Comparison of ENCODE assay signal across 13 mouse cellular contexts in genomic region chr12:88819335-88819709, GRCm38 (mm10).
DNase-seq lines count a peak whose midpoint lies in the region; ATAC-seq and TF ChIP-seq lines count a peak whose summit lies in the region.
"Had no signal": no experiment of that assay in that cellular context is flagged by ENCODE, and none has a peak within 500 bp of the region (broad histone marks: within the 10 kb centered on the region; RNA-seq: fewer than 3 reads in every experiment).

No protein-coding gene starts in this region.

- 70% methylated on average over 5 of the region's 5 CpGs for WGBS in hindbrain, embryonic 13.5 days
- WGBS in hindbrain, postnatal 0 days = 67% methylated on average over 5 of the region's 5 CpGs
- WGBS in lung, postnatal 0 days = 64% methylated on average over 5 of the region's 5 CpGs
- WGBS in olfactory bulb, adult 2 months = 52% methylated on average over 5 of the region's 5 CpGs

- H3K9ac ChIP-seq in hindbrain, embryonic 13.5 days = 0 out of 2 replicates have a peak overlapping the region, but pooled peaks have one; percentile 8
- H3K9ac ChIP-seq in hindbrain, postnatal 0 days (replicated peaks; ENCODE audit: low read length) = no peak overlapping the region
- H3K9ac ChIP-seq in lung, postnatal 0 days (replicated peaks; ENCODE audit: low read depth) = no peak overlapping the region
- H3K9ac ChIP-seq: forebrain, postnatal 0 days; midbrain, embryonic 12.5 days had no signal

- ATAC-seq in hindbrain, embryonic 13.5 days (ENCODE audit: low FRiP score) = 0 out of 2 replicates have a peak, but pooled peaks have one; percentile 39
- no peak for ATAC-seq in hindbrain, postnatal 0 days
- no peak for ATAC-seq in lung, postnatal 0 days
- ATAC-seq: forebrain, postnatal 0 days had no signal

- H3K4me3 ChIP-seq in gastrocnemius, adult 2 months = no peak overlapping the region
- H3K4me3 ChIP-seq in hindbrain, embryonic 13.5 days = no peak overlapping the region
- H3K4me3 ChIP-seq in hindbrain, postnatal 0 days (ENCODE audit: low read length) = no peak overlapping the region
- no peak overlapping the region for H3K4me3 ChIP-seq in lung, postnatal 0 days (ENCODE audit: low read depth, low read length)
- H3K4me3 ChIP-seq in olfactory bulb, adult 2 months (ENCODE audit: insufficient read depth, low read depth, low read length) = no peak overlapping the region
- H3K4me3 ChIP-seq: midbrain, embryonic 12.5 days had no signal

- H3K4me1 ChIP-seq in hindbrain, embryonic 13.5 days (replicated peaks) = peaks cover 23% of the 10 kb centered on the region
- peaks cover 7% of the 10 kb centered on the region; the same call in 1 of the 2 replicates for H3K4me1 ChIP-seq in hindbrain, postnatal 0 days (ENCODE audit: insufficient read depth, low read length)
- H3K4me1 ChIP-seq in lung, postnatal 0 days (ENCODE audit: insufficient read depth, low read depth, low read length) = no peaks in the 10 kb centered on the region
- H3K4me1 ChIP-seq in olfactory bulb, adult 2 months (ENCODE audit: control insufficient read depth, insufficient read depth, low read length) = peaks cover 10% of the 10 kb centered on the region

- no peaks in the 10 kb centered on the region for H3K9me3 ChIP-seq in hindbrain, embryonic 13.5 days
- no peaks in the 10 kb centered on the region for H3K9me3 ChIP-seq in hindbrain, postnatal 0 days (ENCODE audit: low read length)
- no peaks in the 10 kb centered on the region for H3K9me3 ChIP-seq in lung, postnatal 0 days (ENCODE audit: low read length)
- H3K9me3 ChIP-seq: midbrain, embryonic 12.5 days had no signal

- no peak for TF ChIP-seq CTCF in gastrocnemius, adult 2 months (IDR thresholded peaks at IDR 0.05)
- no peak for TF ChIP-seq CTCF in hindbrain, postnatal 0 days (IDR thresholded peaks at IDR 0.05; ENCODE audit: low read depth)
- no peak for TF ChIP-seq CTCF in lung, postnatal 0 days (IDR thresholded peaks at IDR 0.05)
- TF ChIP-seq CTCF in olfactory bulb, adult 2 months (IDR thresholded peaks at IDR 0.05; ENCODE audit: insufficient read depth, low read depth, low read length) = no peak

- no peak for DNase-seq in gastrocnemius, adult 2 months
- DNase-seq in gastrocnemius, postnatal 25 days = no peak
- no peak for DNase-seq in hindbrain, postnatal 0 days (ENCODE audit: low spot score)
- peak; percentile 5 for DNase-seq in lung, postnatal 0 days (ENCODE audit: low spot score)
- no peak for DNase-seq in lung, adult 18-20 months
- no peak for DNase-seq in adrenal gland, postnatal 14 days
- DNase-seq: forebrain, postnatal 0 days; layer of hippocampus, postnatal 36 days; lung, adult 2 months; thymus, postnatal 25 days had no signal

- H3K27ac ChIP-seq in gastrocnemius, adult 2 months = peak overlapping the region; percentile 5; the same call in 1 of the 2 replicates
- H3K27ac ChIP-seq in hindbrain, embryonic 13.5 days = no peak overlapping the region
- no peak overlapping the region for H3K27ac ChIP-seq in hindbrain, postnatal 0 days
- H3K27ac ChIP-seq in lung, postnatal 0 days (ENCODE audit: low read length) = no peak overlapping the region
- 0 out of 2 replicates have a peak overlapping the region, but pooled peaks have one; percentile 17 for H3K27ac ChIP-seq in olfactory bulb, adult 2 months (ENCODE audit: insufficient read depth, low read depth, low read length)
- H3K27ac ChIP-seq: midbrain, embryonic 12.5 days had no signal

- TF ChIP-seq EP300 in lung, postnatal 0 days (IDR thresholded peaks at IDR 0.05) = no peak

- H3K4me2 ChIP-seq in hindbrain, embryonic 13.5 days = no peak overlapping the region
- no peak overlapping the region for H3K4me2 ChIP-seq in hindbrain, postnatal 0 days (ENCODE audit: low read depth, low read length)
- no peak overlapping the region for H3K4me2 ChIP-seq in lung, postnatal 0 days (replicated peaks; ENCODE audit: low read depth, low read length)
- H3K4me2 ChIP-seq: midbrain, embryonic 12.5 days had no signal

- intact Hi-C loops in gastrocnemius, adult 2 months (cut with DNase I) = no loop called here

- no peaks in the 10 kb centered on the region for H3K27me3 ChIP-seq in hindbrain, embryonic 13.5 days
- H3K27me3 ChIP-seq in hindbrain, postnatal 0 days (ENCODE audit: insufficient read depth, low read length) = no peaks in the 10 kb centered on the region
- no peaks in the 10 kb centered on the region for H3K27me3 ChIP-seq in lung, postnatal 0 days (replicated peaks; ENCODE audit: insufficient read depth, low read length)
- H3K27me3 ChIP-seq: midbrain, embryonic 12.5 days had no signal

- H3K36me3 ChIP-seq in hindbrain, embryonic 13.5 days = no peaks in the 10 kb centered on the region
- H3K36me3 ChIP-seq in hindbrain, postnatal 0 days (ENCODE audit: insufficient read depth, low read length) = no peaks in the 10 kb centered on the region
- H3K36me3 ChIP-seq in lung, postnatal 0 days (ENCODE audit: insufficient read depth, low read length) = no peaks in the 10 kb centered on the region
- H3K36me3 ChIP-seq: midbrain, embryonic 12.5 days had no signal

- no peak for TF ChIP-seq POLR2A in olfactory bulb, adult 2 months (IDR thresholded peaks at IDR 0.05; ENCODE audit: insufficient read depth, low read depth, low read length)

Comparison
In these comparisons a context has a peak if more than half of its experiments do, and no peak if none do; other contexts are left out.
1. H3K27ac ChIP-seq: peak in gastrocnemius, adult 2 months (single experiment) and olfactory bulb, adult 2 months (single experiment); none in hindbrain, embryonic 13.5 days (single experiment), hindbrain, postnatal 0 days (single experiment) and lung, postnatal 0 days (single experiment).